Mouse (Mus musculus): ENCODE measurements around the gene Grin2d. TPM values are rescaled to one million over a fixed set of nuclear protein-coding genes. Genes with fewer than 3 reads are reported as not detected.

Gene Grin2d
- polyA plus RNA-seq, 1 experiment: 1.1 TPM

GRCm38 (mm10) chr7:45782271-45782670, 95.9 kb downstream of the Grin2d start:
- Histone ChIP-seq H3K4me3 (ENCODE audit: control insufficient read depth, insufficient read depth, low read length) (no peak overlapping the region), H3K36me3 (ENCODE audit: control insufficient read depth, insufficient read depth, low read length) (no peaks in the 10 kb centered on the region), H3K27me3 (ENCODE audit: control insufficient read depth, insufficient read depth, low read length) (peaks cover 10% of the 10 kb centered on the region; the same call in 1 of the 2 replicates), H3K4me1 (replicated peaks; ENCODE audit: control insufficient read depth, insufficient read depth, low read length) (peaks cover 31% of the 10 kb centered on the region), H3K27ac (ENCODE audit: control insufficient read depth, insufficient read depth, low read length) (no peak overlapping the region)
- 73% methylated on average over 4 of the region's 4 CpGs for WGBS
- no peak for DNase-seq
- no peak for TF ChIP-seq POLR2A (IDR thresholded peaks at IDR 0.05; ENCODE audit: control insufficient read depth, extremely low read depth, insufficient read depth, low read length, poor library complexity)

Other genes starting within 250 kb of the Grin2d start
- gene Mamstr, start 238.4 kb downstream of the Grin2d start, polyA plus RNA-seq (2012; rRNA removed): 3.9 and 4.4 TPM in 2 replicates
- gene Fut2, start 212.0 kb downstream of the Grin2d start, polyA plus RNA-seq (2012; rRNA removed): 1.3 and 1.9 TPM in 2 replicates
- 3.9 and 4.2 TPM in 2 replicates for gene Ntn5, start 194.4 kb downstream of the Grin2d start, polyA plus RNA-seq (2012; rRNA removed)
- 1.6 and 1.9 TPM in 2 replicates for gene Sec1, start 184.0 kb downstream of the Grin2d start, polyA plus RNA-seq (2012; rRNA removed)
- gene Car11, start 178.5 kb downstream of the Grin2d start, polyA plus RNA-seq (2012; rRNA removed): 2.2 and 2.7 TPM in 2 replicates
- 28.2 and 31.3 TPM in 2 replicates for gene Dbp, start 173.3 kb downstream of the Grin2d start, polyA plus RNA-seq (2012; rRNA removed)
- 2,384 and 2,707 TPM in 2 replicates for gene Rpl18, start 162.9 kb downstream of the Grin2d start, polyA plus RNA-seq (2012; rRNA removed)
- gene Sphk2, start 160.4 kb downstream of the Grin2d start, polyA plus RNA-seq (2012; rRNA removed): 87.4 and 88.1 TPM in 2 replicates
- 1.5 and 1.7 TPM in 2 replicates for gene Fam83e, start 157.2 kb downstream of the Grin2d start, polyA plus RNA-seq (2012; rRNA removed)
- not detected in 2 replicates for gene Spaca4, start 152.6 kb downstream of the Grin2d start, polyA plus RNA-seq (2012; rRNA removed)
- gene Lmtk3, start 94.6 kb downstream of the Grin2d start, polyA plus RNA-seq (2012; rRNA removed): 0.84 and 1.2 TPM in 2 replicates
- 3.8 and 3.9 TPM in 2 replicates for gene Sult2b1, start 93.7 kb downstream of the Grin2d start, polyA plus RNA-seq (2012; rRNA removed)
- 65.8 and 71.5 TPM in 2 replicates for gene Cyth2, start 63.8 kb downstream of the Grin2d start, polyA plus RNA-seq (2012; rRNA removed)
- gene Kcnj14, start 53.6 kb downstream of the Grin2d start, polyA plus RNA-seq (2012; rRNA removed): 0.36 and 1.3 TPM in 2 replicates
- gene Grwd1, start 47.4 kb downstream of the Grin2d start, polyA plus RNA-seq (2012; rRNA removed): 22.4 and 27.7 TPM in 2 replicates
- gene Kdelr1, start 5.6 kb downstream of the Grin2d start, polyA plus RNA-seq (2012; rRNA removed): 199 and 226 TPM in 2 replicates
- gene Syngr4, start 18.3 kb upstream of the Grin2d start, polyA plus RNA-seq (2012; rRNA removed): 2.7 and 2.9 TPM in 2 replicates
- gene Tmem143, start 18.6 kb upstream of the Grin2d start, polyA plus RNA-seq (2012; rRNA removed): 50.6 and 52.5 TPM in 2 replicates
- gene Emp3, start 43.0 kb upstream of the Grin2d start, polyA plus RNA-seq (2012; rRNA removed): 361 and 365 TPM in 2 replicates
- gene Ccdc114, start 45.7 kb upstream of the Grin2d start, polyA plus RNA-seq (2012; rRNA removed): 3.3 and 3.7 TPM in 2 replicates
- gene Abcc6, start 151.9 kb upstream of the Grin2d start, polyA plus RNA-seq (2012; rRNA removed): 0.49 and 0.61 TPM in 2 replicates
- gene Nomo1, start 155.3 kb upstream of the Grin2d start, polyA plus RNA-seq (2012; rRNA removed): 37.4 and 42.4 TPM in 2 replicates
- 3.1 and 12.6 TPM in 2 replicates for gene Kcnj11, start 222.4 kb upstream of the Grin2d start, polyA plus RNA-seq (2012; rRNA removed)